Mouse (Mus musculus) CD4-positive helper T cell, adult 2 months (primary cell): ENCODE results near the gene Use1.

Experiments
- DNase-seq: peaks from one replicate; pipeline ENCODE4 v3.0.0-alpha.2; 2012; ENCODE audit warnings: low read depth, missing footprints, low spot score

The Use1 gene

DNA sequence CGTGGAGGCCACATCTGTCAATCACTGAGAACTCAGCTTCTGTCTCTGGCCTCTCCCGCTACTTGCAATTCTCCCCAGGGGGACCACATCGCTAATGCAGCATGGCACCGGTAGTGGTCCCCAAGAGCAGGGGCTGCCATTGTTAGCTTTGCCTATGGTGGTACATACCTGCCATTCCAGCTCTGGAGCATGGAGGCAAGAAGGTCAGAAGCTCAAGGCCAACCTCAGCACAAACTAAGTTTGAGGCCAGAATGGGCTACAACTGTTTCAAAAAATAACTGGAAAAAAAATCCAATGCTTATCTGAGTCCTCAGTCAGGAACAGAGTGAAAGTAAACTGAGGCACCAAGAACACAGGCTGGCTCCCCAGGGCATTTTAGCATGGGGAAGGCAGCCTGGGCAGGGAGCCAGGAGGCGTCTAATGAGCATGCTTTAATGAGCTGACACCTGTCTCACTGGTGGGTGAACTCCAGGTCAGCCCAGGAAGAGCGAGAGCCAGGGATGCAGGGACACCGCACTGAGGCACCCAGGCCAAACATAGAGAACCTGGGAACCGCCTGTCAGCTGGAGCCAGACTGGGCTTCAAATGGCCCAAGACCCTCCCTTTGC is 9.9 kb downstream of the Use1 start:
- no peak for DNase-seq

DNA sequence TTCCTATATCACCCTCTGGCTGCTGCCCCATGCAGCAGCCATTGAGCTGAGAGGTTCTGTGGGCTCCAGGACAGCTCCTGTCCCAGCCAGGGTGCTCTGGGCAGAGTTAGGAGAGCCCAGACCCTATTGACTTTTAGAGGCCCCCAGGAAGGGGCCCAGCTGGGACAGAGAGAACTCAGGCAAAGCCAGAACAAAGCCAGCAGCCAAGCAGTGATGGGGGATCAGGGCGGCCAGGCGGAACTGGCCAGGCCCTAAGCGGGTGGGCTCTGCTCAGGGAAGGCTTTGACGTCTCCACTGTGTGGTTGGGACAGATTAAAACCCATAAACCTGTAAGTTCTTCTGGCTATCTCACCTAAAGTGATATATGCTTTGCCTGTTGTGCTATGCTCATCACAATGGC is 12.4 kb downstream of the Use1 start:
- no peak for DNase-seq

DNA sequence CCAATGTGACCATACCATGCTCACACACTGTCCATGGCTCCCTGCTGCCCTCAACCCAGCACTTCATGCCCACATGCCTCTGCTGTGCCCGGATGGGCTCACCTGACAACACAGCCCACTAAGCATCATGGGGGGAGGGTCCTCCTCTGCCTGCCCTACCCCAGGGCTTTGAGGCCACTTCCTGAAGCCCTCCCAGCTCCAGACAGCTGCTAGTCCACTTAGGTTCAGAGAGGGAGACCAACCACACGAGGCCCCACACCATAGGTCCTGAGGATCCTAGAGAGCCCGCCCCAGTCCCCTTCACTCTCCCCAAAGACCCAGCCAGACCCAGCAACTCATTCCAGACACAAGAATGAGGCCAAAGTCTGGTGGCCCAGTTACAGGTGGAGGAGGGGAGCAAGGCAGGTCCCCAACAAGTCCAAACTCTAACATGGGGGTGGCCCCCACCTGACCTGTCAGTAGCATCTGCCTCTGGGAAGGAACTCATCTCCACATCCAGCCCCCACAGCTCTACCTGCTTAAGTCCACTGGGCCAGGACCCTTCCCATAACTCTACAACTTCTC is 12.9 kb downstream of the Use1 start:
- no peak for DNase-seq

DNA sequence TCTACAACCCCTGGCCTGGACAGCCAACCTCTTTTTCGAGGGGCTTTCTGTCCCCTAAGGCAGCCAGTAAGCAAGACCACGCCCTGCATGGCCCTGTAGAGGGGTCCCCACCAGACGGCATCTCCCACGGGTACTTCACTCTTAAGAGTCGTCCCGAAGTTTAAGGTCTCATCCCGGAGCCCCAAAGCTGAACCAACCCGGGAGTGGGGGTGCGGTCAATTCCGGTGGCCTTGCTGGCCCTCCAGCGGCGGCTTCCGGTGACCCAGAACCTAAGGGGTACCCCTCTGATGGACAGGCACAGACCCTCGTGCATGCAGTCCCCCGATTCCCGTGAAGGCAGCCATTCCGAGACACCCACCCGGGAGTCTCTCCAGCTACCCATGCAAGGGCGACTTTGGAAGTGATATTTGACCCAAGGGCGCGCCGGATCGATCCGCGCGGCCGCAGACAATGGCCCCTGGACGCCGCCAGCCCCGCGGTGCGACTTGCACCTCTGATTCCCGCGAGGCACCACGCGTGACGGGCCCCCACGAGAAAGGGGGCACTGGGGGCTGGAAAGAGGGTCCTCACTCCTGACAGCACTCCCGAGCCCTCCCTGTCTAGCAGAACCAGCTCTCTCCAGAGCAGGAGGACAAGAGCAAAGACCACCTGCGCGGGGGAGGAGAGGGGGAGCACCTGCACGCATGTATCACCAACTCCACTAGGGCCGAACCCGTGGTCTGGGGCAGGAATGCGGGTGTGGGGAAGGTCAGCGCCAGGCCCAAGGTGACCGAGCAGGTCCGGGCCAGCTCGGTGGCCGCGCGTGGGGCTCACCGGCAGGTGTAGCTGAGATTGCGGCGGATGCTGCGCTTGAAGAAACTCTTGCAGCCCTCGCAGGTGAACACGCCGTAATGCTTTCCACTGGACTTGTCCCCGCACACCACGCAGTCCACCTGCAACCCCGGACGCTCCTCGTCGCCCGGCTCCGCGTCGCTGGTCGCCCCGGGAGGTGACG is 13.8 kb downstream of the Use1 start:
- DNase-seq, result no peak

DNA sequence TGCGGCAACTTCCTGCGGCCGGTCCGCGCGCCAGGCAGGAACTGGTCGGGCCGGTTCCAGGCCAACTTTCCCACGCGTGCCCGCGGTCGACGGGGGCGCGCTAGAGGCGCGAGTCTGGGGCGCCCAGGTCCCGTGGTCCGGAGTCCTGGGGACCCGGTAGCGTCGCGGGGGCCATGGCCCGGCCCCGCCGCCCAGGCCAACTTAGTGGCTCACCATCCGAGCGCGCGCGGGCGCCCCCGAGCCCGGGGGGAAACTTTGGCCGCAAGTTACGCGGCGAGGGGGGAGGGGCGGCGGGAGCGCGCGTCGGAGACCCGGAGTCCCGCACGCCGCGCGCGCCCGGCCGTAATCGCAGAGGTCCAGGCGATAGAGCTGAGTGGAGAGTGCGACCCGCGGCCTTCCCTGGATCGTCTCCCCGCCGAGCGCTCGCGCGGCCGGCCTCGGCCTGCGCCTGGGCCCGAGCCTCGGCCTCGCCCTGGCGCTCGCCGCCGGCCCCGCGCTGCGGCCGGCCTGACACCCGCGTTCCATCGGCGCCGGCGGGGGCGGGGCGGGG is 14.8 kb downstream of the Use1 start, which contains the start of gene Nr2f6:
Nr2f6 (minus strand) TSS at position 540 of the 550 bp plus-strand sequence.
- peak; percentile 66 for DNase-seq

DNA sequence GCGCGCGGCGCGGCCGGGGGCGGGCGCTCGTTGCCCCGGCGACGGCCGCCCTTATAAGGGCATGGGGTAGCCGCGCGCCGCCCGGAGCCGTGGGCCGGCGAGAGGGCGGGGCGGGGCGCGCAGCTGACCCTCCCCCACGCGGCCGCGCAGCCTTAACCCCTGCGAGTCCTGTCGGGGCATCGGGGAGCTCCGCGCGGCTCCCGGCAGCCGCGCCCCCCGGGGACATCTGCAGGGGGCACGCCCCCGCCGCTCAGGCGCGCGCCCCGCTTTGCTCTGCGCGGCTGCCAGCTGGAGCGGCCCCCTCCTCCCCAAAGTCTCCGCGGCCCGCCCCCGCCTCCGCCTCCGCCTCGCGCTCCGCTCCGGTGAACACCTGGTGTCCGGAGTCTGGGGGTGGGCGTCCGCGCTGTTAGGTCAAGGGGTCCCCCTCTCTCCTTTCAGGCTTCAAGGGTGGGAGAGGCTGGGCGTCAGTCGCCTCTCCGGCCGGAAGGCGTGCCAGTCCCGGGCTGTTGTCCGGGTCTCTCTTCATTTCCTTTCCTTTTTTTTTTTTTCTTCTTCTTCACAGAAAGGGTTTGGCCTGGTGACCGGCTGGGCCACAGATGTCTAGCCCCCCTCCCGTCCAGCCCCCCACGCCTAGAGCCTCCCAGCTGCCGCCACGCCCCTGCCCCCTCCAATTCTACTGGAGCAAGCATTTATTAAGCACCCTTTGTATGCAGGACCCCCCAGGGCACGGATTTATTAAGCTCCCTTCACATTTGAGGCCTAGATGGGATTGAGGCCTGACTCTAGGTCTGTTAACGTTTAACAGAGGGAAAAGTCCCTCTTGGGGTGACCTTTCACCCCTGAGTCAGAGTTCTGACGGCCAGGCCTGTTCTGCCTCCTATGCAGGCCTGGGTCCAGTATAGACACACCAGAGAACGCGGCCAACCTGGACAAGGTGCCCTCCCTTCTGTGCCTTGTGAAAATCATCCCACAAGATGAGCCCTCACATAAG is 15.6 kb downstream of the Use1 start:
- peak; percentile 83 for DNase-seq

DNA sequence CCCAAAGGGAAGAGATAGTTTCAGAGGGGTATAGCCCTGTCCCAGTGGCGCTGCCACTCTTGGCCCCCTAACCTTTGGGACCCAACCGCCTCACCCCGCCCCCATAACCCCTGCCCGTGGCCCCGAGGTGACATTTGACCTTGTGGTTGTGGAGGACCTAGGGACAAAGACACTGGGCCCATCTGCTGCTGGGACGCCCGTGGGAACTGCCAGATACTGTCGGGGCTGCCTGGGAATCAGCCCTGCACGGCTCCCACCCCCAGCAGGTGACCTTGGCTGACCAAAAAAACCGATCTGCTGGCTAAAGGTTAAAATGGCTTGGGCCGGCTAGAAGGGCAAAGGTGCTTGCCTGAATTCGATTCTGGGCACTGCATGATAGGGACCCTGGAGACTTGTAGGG is 16.7 kb downstream of the Use1 start:
- DNase-seq, result no peak

DNA sequence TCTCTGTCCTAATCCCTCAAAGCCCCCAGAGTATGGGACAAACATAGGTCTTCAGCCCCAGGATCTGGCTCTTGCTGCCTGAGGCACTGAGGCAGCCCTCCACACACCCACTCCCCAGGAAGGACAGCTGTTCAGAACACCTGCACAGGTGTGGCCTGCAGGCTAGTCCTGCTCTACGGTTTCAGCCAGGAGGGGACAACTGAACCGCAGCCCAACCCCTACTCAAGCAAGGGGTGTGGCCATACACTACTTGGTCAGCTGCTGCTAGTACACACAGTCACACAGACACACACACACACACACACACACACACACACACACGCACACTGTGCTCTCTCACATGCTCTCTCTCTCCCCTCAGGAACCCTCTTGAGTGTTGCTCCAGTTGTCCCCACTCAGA is 17.2 kb downstream of the Use1 start:
- DNase-seq, result no peak

DNA sequence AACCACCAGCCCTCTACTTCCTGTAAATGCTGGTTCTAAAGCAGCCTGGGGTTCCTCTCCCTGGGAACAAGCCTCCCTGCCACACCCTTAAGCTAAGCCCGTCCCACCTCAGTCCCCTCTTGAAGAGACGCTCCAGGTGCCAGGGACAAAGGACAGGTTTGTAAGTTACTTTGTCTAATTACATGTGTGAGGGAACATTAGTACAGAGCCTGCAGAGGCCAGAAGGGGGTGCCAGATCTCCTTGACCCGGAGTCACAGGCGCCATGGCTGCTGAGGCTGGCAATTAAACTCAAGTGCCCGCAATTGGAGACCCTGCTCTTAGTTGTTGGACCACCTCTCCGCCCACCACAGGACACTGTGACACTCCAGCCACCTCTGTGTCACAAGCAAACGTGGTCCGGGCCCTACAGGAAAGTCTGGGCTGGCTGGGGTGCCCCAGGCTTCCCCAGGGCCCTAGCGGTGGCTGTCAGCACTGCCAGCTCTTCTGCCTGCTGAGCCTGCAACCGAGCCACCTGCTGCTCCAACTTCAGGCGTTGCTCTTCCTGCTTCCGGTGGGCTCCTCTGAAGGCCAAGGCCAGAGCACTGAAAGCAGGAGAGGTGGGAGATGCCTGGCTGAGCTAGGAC is 18.7 kb downstream of the Use1 start:
- DNase-seq, result no peak

DNA sequence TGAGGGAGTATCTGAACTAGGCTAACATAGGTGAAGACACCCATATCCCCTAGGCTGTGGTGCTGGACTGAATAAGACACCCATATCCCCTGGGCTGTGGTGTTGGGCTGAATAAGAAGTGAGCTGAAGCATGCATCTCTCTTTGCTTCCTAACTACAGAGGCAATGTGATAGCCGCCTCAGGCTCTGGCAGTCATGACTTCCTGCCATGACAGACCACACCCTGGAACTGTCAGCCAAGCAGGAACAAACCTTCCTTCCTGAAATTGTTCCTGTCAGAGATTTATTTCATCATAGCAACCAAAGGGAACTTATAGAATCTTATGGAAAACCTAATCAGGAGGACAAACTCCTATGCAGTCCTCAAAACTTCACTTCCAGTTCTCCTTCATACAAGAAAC is 21.6 kb downstream of the Use1 start:
- no peak for DNase-seq

DNA sequence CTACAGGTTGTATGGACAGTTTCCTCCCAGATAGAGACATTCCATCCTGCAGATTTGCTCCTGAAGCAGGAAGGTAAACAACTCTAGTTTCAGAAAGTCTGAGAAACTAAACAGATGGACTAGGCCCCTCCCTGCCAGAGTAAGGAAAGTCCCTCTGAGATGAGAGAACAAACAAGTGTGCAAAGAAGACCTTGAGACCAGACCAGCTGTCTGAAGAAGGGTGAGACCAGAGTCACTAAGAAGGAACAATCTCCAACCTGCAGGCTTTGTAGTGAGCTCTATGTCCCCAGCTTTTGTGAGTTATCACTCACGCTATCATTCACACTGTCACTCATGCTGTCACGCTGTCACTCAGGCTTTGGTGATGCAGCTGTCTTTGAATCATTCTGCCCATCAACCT is 25.0 kb downstream of the Use1 start:
- no peak for DNase-seq

DNA sequence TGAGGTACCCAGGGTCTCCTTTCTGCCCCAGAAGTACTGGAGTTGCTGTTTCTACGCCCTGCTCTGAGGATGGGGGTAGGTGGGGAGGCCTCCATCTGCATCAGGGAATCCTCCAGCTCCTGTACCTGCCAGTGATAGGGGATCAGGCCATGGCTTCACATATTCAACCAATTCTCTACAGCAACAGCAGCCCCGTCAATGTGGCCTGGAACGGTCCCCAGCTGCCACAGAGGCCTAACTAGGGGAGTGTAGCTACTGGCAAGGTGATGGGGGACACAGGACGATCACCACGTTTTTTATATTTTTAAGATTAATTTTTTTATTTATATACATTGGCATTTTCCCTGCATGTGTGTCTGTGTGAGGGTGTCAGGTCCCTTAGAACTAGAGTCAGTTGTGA is 25.7 kb downstream of the Use1 start:
- no peak for DNase-seq

DNA sequence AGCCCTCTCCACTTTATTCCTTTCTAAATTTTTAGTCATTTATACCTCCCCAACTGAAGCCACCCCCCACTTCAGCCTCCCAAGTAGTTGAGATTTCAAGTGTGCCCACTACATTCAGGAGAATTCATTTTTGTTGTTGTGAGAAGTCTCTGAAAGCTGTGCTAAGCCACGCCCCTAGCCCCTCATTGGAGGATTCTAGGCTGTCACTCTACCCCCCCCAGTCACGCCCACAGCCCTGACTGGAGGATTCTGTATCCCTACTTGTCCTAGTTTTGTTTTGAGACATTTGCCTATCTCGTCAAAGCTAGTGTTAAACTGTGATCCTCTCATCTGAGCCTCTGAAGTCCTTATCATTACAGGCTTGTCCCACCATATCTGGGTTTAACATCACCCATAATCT is 26.2 kb downstream of the Use1 start:
- no peak for DNase-seq

DNA sequence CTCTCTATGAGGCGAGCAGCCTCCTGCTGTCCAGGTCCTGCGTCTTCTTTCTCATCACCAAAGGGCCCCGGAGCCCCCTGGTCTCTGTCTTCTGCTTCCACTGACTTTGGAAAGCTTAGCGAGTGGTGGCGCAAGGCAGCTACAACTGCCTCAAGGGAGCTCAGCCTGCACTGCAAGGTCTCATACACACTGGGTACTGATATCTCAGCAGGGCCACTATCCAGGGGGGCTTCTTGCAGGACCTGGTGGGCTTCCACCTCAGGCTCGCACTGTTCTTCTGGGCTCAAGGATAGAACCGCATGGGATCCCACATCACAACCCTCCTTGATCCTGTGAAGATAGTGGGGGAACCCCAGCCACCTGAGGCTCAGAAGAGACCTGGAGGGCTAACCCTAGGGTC is 27.8 kb downstream of the Use1 start:
- no peak for DNase-seq

DNA sequence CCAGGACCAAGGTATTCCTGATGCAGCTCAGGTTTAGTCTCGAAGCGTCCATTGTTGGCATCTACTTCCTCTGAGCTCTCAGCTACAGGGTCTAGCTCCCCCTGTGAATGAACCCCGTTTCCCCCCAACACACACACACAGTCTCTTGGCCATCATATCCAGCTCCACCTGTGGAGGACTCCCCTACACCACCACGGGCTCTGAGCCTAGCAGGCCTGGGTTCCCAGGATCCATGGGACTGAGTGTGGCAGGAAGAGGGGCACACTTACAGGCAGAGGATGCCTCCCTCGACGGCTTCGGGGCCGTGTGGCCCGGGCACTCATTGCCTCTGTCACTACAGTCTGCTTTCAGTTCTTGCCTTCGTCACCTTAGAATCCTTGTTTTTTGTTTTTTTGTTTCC is 28.4 kb downstream of the Use1 start:
- DNase-seq, result no peak

DNA sequence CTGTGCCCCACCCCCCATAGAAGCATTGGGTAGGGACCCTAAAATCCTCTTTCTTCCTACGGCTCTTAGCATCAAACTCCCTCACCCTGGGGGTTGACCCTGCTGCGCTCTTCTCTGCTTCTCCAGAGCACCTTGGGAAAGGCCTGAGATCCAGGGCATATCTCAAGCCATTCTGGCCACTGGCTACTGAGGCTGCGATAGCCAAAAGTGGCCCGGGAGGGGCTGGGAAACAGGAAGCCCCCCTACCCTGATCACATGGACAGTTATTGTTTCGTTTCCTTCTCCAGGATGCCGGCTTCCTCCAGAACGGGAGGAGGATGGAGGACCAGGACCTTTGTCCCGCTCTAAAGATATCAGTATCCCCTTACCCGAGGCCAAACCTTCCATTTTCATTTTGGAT is 29.0 kb downstream of the Use1 start, which contains the start of gene Ushbp1:
Ushbp1 (minus strand) TSS at position 174 of the 400 bp plus-strand sequence.
- no peak for DNase-seq

DNA sequence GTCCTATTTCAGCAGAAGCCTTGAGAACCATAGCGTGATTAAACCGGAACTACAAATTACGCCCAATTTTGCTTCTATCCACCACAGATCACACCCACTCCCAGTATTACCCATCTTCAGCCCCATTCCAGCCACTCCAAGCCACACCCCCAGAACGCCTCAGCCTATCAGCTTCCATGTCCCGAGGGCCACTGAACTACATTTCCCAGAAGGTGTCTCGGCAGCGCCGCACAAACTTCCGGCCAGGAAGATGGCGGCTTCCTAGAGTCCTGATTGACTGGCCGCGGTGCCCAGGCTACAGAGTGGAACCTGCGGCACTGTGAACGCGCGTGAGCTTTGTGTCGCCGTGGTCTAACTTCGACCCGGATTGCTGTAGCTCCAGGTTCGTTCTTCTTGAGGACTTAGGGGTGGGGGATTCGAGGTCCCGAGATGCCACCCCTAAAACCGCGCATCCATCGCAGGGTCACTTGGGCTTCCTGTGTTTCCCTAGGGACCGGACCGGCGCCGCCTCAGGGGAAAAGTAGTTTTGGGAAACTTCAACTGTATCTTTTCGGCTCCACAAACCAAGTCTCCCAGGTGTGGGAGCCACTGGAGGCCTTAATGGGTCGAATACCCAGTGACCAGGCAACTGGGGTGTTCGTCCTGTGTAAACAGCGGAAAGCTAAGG is 30.1 kb downstream of the Use1 start, which contains the start of gene Babam1:
Babam1 (plus strand) TSS at position 223 of the 667 bp plus-strand sequence.
- DNase-seq, result peak; percentile 95

DNA sequence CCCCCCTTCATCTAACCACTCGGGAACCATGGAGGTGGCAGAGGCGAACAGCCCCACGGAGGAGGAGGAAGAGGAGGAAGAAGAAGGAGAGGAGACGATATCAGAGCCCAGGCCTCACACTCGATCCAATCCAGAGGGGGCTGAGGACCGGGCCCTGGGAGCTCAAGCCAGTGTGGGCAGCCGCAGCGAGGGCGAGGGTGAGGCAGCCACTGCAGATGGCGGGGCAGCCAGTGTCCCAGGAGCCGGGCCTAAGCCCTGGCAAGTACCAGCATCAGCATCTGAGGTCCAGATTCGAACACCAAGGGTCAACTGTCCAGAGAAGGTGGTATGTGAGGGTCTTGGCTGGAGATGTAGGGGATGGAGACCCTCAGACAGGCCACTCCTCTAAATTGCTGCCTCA is 31.1 kb downstream of the Use1 start:
- no peak for DNase-seq

DNA sequence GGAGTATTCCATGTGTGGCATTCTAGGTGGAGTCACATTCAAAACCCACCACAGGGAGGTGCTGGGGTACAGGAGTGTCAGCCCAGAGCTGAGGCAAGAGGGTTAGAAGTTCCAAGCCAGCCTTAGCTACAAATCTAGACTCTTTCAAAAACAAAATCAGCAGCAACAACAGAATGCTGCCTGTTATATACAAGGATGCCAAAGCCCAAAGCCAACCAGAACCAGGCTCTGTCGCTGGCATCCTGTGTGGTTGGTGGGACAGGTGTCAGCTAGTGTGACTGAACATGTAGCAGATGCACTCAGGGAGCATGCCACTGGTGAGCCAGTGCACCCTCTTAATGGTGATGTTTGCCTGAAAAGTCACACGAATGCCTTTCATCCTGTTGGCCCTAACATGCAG is 34.2 kb downstream of the Use1 start:
- no peak for DNase-seq

DNA sequence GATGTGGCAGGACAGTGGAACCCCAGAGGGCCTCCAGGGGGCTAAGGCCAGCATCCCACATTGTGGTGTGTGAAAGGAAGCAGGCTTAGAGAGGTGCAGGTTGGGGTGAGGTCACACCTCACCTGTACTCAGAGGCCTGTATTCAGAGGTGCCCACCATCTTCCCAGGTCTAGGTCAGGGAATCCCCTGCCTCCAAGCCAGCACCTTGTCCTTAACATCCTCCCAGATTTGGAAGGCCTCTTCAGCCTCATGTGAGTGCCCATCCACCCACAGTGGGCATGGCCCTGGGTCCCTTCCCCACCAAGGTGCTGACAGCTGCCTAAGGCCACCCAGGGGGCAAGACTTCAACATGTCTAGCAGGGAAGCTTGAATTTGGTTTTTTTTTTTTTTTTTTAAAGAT is 34.8 kb downstream of the Use1 start:
- DNase-seq, result no peak
